Mouse (Mus musculus): ENCODE measurements at regions not wholly inside any gene's neighbourhood (a gene's known extent, or its start where the extent isn't known, plus 50 kb on each side); places are given as distances from the start of the nearest gene placed in this dataset.

GRCm38 (mm10) chr7:145056320-145056719 is 116.6 kb upstream of the Ccnd1 start:
- TF ChIP-seq CTCF (IDR thresholded peaks at IDR 0.05; ENCODE audit: control insufficient read depth, insufficient read depth, insufficient replicate concordance, low read depth, low read length) (no peak), POLR2A (IDR thresholded peaks at IDR 0.05; ENCODE audit: control insufficient read depth, low read depth, low read length) (no peak)

All from testis, adult 2 months (tissue).